Mouse (Mus musculus): ENCODE measurements at regions not wholly inside any gene's neighbourhood (a gene's known extent, or its start where the extent isn't known, plus 50 kb on each side); places are given as distances from the start of the nearest gene placed in this dataset.

GRCm38 (mm10) chr12:92019593-92020224, 170.8 kb upstream of the Sel1l start:
- TF ChIP-seq POLR2AphosphoS2 (IDR thresholded peaks at IDR 0.05; ENCODE audit: insufficient read length, low read depth) (no peak), TCF12 (IDR thresholded peaks at IDR 0.05; ENCODE audit: insufficient read depth, poor library complexity, severe bottlenecking) (no peak), MAX (IDR thresholded peaks at IDR 0.05; ENCODE audit: low read depth) (no peak), POLR2A (IDR thresholded peaks at IDR 0.05; ENCODE audit: insufficient read length, low read depth) (no peak), MYOG (IDR thresholded peaks at IDR 0.05; ENCODE audit: control insufficient read depth in 1 of 3, insufficient read depth in 1 of 3, insufficient read length in 2 of 3, low read depth in 2 of 3) (no peak), MYOD1 (IDR thresholded peaks at IDR 0.05; ENCODE audit: control insufficient read depth in 1 of 3, insufficient read length in 2 of 3, low read depth in 2 of 3) (no peak)
